Mouse (Mus musculus): Measurements from ENCODE around the gene Slc26a5. TPM values are rescaled to one million over a fixed set of nuclear protein-coding genes. Genes with fewer than 3 reads are reported as not detected.

The Slc26a5 gene
- polyA plus RNA-seq, 1 experiment from 2014 or later: 0.13 TPM

DNA sequence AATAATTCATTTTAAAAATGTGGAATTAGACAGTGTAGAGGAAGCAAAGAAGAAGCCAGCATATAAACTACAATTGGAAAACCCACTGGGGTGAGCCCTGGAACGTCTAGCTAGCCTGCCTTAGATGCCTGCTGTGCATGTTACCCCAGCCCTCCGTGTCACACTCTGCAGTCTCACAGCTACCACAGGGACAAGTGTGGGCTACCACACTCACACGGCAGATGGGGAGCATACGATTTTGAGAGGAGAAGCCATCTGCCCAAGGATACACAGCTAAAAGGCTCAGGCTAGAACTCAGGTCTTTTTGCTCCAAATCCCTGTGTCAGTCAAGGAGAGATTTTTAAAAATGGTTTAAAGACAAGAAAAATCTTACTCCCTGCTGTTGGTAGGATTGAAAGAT, 36.5 kb downstream of the Slc26a5 start:
- WGBS: 52% methylated on average over 4 of the region's 4 CpGs
- Histone ChIP-seq H3K4me2 (ENCODE audit: low read depth, low read length) (no peak overlapping the region), H3K4me3 (ENCODE audit: low read length) (no peak overlapping the region), H3K9me3 (ENCODE audit: control insufficient read depth, low read length) (no peaks in the 10 kb centered on the region), H3K36me3 (ENCODE audit: control insufficient read depth, insufficient read depth, low read length) (no peaks in the 10 kb centered on the region), H3K27me3 (replicated peaks; ENCODE audit: control insufficient read depth, insufficient read depth, low read length) (no peaks in the 10 kb centered on the region), H3K9ac (ENCODE audit: low read depth, low read length) (no peak overlapping the region), H3K4me1 (ENCODE audit: control insufficient read depth, insufficient read depth, low read length) (no peaks in the 10 kb centered on the region), H3K27ac (ENCODE audit: low read length) (no peak overlapping the region)
- no peak for ATAC-seq

DNA sequence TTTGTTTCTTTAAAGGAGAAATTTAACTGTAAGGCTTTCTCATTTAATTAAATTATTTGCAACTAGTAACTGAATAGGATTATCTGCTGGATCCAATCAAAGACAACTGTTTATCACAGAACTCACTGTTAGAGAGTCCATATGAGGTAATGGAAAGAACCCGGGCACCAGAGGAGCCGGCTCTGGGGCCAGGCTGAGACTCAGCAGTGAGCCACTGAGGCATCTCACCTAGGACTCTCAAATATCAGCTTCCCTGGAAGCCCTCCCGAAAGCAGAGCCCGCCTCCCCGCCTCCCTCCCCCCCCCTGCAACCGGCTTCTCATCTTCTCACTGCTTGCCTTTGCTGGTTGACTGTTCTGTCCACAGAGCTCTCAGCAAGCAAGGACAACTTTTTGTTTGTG, 37.8 kb downstream of the Slc26a5 start:
- WGBS: 15% methylated on average over 6 of the region's 6 CpGs
- no peaks in the 10 kb centered on the region for H3K27me3 ChIP-seq (replicated peaks; ENCODE audit: control insufficient read depth, insufficient read depth, low read length)
- no peak overlapping the region for H3K4me3 ChIP-seq (ENCODE audit: low read length)
- H3K4me1 ChIP-seq (ENCODE audit: control insufficient read depth, insufficient read depth, low read length): no peaks in the 10 kb centered on the region
- H3K9me3 ChIP-seq (ENCODE audit: control insufficient read depth, low read length): no peaks in the 10 kb centered on the region
- H3K4me2 ChIP-seq (ENCODE audit: low read depth, low read length): no peak overlapping the region
- H3K36me3 ChIP-seq (ENCODE audit: control insufficient read depth, insufficient read depth, low read length): no peaks in the 10 kb centered on the region
- H3K9ac ChIP-seq (ENCODE audit: low read depth, low read length): no peak overlapping the region
- no peak for ATAC-seq
- no peak overlapping the region for H3K27ac ChIP-seq (ENCODE audit: low read length)

DNA sequence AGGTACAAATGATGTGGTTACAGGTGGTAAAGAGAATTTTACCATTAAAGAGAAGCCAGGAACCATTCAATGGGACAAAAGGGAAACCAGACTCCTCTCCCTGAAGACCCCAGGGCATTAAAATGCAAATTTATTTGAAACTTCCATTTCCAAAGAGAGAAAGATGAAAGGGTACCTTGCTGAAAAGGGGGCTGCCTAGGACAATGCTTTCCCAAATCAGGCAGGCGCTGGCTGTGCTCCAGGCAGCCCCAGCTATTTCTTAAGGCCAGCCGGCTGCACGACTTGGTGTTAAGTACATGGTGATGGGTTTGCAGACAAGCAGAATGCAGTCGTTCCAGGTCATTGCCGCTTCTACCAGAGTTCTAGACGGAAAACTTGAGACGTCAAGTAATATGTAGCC, 39.0 kb downstream of the Slc26a5 start:
- no peaks in the 10 kb centered on the region for H3K27me3 ChIP-seq (replicated peaks; ENCODE audit: control insufficient read depth, insufficient read depth, low read length)
- no peaks in the 10 kb centered on the region for H3K36me3 ChIP-seq (ENCODE audit: control insufficient read depth, insufficient read depth, low read length)
- no peaks in the 10 kb centered on the region for H3K9me3 ChIP-seq (ENCODE audit: control insufficient read depth, low read length)
- no peak for ATAC-seq
- WGBS: 65% methylated on average over 7 of the region's 7 CpGs
- H3K4me1 ChIP-seq (ENCODE audit: control insufficient read depth, insufficient read depth, low read length): no peaks in the 10 kb centered on the region
- H3K4me3 ChIP-seq (ENCODE audit: low read length): no peak overlapping the region
- no peak overlapping the region for H3K9ac ChIP-seq (ENCODE audit: low read depth, low read length)
- H3K4me2 ChIP-seq (ENCODE audit: low read depth, low read length): no peak overlapping the region
- no peak overlapping the region for H3K27ac ChIP-seq (ENCODE audit: low read length)

DNA sequence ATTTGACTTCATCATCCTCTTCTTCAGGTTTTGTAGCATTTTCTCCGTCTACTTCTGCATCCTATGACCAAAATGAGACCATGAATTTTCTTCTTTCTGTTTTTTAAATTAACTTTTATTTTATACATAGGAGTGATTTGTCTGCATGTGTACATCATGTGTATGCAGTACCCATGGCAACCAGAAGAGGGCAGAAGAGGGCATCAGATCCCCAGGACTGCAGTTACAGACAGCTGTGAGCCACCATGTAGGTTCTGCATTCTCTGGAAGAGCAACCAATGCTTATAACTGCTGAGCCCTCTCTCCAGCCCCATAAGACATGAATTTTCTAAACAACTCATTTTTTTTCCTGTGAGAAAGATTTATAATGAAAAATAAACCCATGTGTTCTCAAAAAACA, 51.4 kb downstream of the Slc26a5 start:
- WGBS: 59% methylated on average over 1 of the region's 1 CpGs
- no peak overlapping the region for H3K9ac ChIP-seq (ENCODE audit: low read depth, low read length)
- no peak overlapping the region for H3K4me2 ChIP-seq (ENCODE audit: low read depth, low read length)
- H3K27me3 ChIP-seq (replicated peaks; ENCODE audit: control insufficient read depth, insufficient read depth, low read length): no peaks in the 10 kb centered on the region
- no peak overlapping the region for H3K4me3 ChIP-seq (ENCODE audit: low read length)
- H3K9me3 ChIP-seq (ENCODE audit: control insufficient read depth, low read length): no peaks in the 10 kb centered on the region
- H3K4me1 ChIP-seq (ENCODE audit: control insufficient read depth, insufficient read depth, low read length): no peaks in the 10 kb centered on the region
- no peak for ATAC-seq
- no peaks in the 10 kb centered on the region for H3K36me3 ChIP-seq (ENCODE audit: control insufficient read depth, insufficient read depth, low read length)
- no peak overlapping the region for H3K27ac ChIP-seq (ENCODE audit: low read length)

DNA sequence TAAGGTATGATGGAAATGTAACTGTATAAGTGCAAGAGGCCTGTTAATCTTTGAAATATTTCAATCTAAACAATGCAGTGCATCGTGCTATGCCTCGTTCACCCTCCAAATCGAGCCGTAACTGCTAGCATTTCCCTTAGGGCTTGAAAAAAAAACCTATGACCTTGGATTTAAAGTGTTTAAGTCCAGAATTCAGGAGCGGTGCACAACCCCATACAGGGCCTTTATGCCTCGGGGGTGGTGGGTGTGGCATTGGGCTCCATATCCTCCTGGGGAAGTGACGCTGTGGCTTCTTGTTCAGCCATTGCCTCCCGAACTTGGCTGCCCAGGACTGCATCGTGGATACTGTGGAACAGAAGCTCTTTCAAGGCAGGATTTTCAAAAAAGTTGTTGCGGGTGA, 54.5 kb downstream of the Slc26a5 start:
- H3K27me3 ChIP-seq (replicated peaks; ENCODE audit: control insufficient read depth, insufficient read depth, low read length): no peaks in the 10 kb centered on the region
- ATAC-seq: no peak
- no peak overlapping the region for H3K4me3 ChIP-seq (ENCODE audit: low read length)
- H3K27ac ChIP-seq (ENCODE audit: low read length): no peak overlapping the region
- H3K36me3 ChIP-seq (ENCODE audit: control insufficient read depth, insufficient read depth, low read length): no peaks in the 10 kb centered on the region
- 77% methylated on average over 10 of the region's 10 CpGs for WGBS
- no peak overlapping the region for H3K4me2 ChIP-seq (ENCODE audit: low read depth, low read length)
- H3K9ac ChIP-seq (ENCODE audit: low read depth, low read length): no peak overlapping the region
- H3K9me3 ChIP-seq (ENCODE audit: control insufficient read depth, low read length): no peaks in the 10 kb centered on the region
- no peaks in the 10 kb centered on the region for H3K4me1 ChIP-seq (ENCODE audit: control insufficient read depth, insufficient read depth, low read length)

DNA sequence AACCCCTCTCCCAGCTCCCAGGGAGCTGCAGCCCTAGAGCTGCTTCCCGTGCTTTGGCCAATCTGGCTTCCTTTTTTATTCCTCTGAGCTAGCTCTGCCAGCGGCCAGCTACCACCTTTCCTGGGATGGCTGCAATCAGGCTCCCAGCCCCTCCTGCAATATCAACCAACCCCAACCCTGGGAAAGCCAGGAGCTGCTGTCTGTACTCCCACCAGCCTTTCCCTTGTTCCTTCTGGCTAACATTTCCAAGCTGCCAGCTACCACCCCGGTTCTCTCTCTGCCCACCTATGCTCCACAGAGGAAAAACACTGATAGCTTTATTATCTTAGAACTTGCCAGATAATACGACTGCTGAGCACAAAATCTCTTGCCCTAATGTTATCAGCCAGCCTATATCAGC, 60.6 kb downstream of the Slc26a5 start:
- no peak overlapping the region for H3K9ac ChIP-seq (ENCODE audit: low read depth, low read length)
- H3K4me1 ChIP-seq (ENCODE audit: control insufficient read depth, insufficient read depth, low read length): no peaks in the 10 kb centered on the region
- H3K36me3 ChIP-seq (ENCODE audit: control insufficient read depth, insufficient read depth, low read length): peaks cover 13% of the 10 kb centered on the region
- WGBS: 74% methylated on average over 4 of the region's 4 CpGs
- no peak overlapping the region for H3K4me3 ChIP-seq (ENCODE audit: low read length)
- no peak for ATAC-seq
- H3K9me3 ChIP-seq (ENCODE audit: control insufficient read depth, low read length): no peaks in the 10 kb centered on the region
- H3K4me2 ChIP-seq (ENCODE audit: low read depth, low read length): no peak overlapping the region
- no peak overlapping the region for H3K27ac ChIP-seq (ENCODE audit: low read length)
- no peaks in the 10 kb centered on the region for H3K27me3 ChIP-seq (replicated peaks; ENCODE audit: control insufficient read depth, insufficient read depth, low read length)

DNA sequence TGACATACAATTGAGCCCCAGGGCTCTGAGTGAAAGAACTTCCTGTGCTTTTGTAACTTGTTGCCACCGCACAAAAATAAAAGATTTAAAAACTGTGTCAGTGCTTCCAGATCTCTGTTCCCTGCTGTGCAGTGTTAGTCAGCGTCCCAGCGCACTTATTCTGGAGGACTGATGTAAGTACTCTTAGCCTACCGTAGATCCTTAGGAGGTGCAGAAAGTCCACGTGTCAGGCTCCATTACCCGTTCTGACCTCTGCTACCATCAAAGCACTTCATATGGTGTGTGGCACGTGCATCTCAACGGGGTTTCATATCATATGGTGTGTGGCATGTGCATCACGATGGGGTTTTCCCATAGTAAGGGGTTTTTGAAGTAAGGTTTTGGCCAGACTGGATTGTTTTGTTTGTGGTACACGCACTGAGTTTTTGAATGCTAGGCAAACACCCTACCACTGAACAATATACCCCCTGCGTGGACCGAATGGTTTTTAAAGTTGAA, 61.7 kb downstream of the Slc26a5 start:
- H3K9ac ChIP-seq (ENCODE audit: low read depth, low read length): no peak overlapping the region
- no peak overlapping the region for H3K27ac ChIP-seq (ENCODE audit: low read length)
- H3K27me3 ChIP-seq (replicated peaks; ENCODE audit: control insufficient read depth, insufficient read depth, low read length): no peaks in the 10 kb centered on the region
- H3K4me2 ChIP-seq (ENCODE audit: low read depth, low read length): no peak overlapping the region
- H3K4me1 ChIP-seq (ENCODE audit: control insufficient read depth, insufficient read depth, low read length): no peaks in the 10 kb centered on the region
- H3K4me3 ChIP-seq (ENCODE audit: low read length): no peak overlapping the region
- WGBS: 96% methylated on average over 12 of the region's 12 CpGs
- no peaks in the 10 kb centered on the region for H3K9me3 ChIP-seq (ENCODE audit: control insufficient read depth, low read length)
- peaks cover 17% of the 10 kb centered on the region for H3K36me3 ChIP-seq (ENCODE audit: control insufficient read depth, insufficient read depth, low read length)
- no peak for ATAC-seq

DNA sequence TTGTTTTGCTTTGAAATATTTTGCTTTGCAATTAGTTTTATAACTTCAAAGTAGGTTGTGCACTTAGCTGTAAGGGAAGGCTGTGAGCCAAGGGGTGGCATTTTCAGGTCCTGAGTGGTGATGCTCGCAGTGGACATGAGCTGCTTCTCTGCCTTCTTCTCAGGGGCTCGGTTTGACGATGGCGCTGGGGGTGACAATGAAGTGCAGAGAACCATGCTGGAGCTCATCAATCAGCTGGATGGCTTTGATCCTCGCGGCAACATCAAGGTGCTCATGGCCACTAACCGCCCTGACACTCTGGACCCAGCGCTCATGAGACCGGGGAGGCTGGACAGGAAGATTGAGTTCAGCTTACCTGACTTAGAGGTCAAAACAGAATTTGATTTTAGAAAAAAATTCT, 62.5 kb downstream of the Slc26a5 start:
- no peaks in the 10 kb centered on the region for H3K27me3 ChIP-seq (replicated peaks; ENCODE audit: control insufficient read depth, insufficient read depth, low read length)
- H3K4me1 ChIP-seq (ENCODE audit: control insufficient read depth, insufficient read depth, low read length): no peaks in the 10 kb centered on the region
- no peaks in the 10 kb centered on the region for H3K9me3 ChIP-seq (ENCODE audit: control insufficient read depth, low read length)
- H3K27ac ChIP-seq (ENCODE audit: low read length): no peak overlapping the region
- H3K4me2 ChIP-seq (ENCODE audit: low read depth, low read length): no peak overlapping the region
- peaks cover 17% of the 10 kb centered on the region for H3K36me3 ChIP-seq (ENCODE audit: control insufficient read depth, insufficient read depth, low read length)
- ATAC-seq: no peak
- H3K9ac ChIP-seq (ENCODE audit: low read depth, low read length): no peak overlapping the region
- no peak overlapping the region for H3K4me3 ChIP-seq (ENCODE audit: low read length)
- WGBS: 90% methylated on average over 9 of the region's 9 CpGs

DNA sequence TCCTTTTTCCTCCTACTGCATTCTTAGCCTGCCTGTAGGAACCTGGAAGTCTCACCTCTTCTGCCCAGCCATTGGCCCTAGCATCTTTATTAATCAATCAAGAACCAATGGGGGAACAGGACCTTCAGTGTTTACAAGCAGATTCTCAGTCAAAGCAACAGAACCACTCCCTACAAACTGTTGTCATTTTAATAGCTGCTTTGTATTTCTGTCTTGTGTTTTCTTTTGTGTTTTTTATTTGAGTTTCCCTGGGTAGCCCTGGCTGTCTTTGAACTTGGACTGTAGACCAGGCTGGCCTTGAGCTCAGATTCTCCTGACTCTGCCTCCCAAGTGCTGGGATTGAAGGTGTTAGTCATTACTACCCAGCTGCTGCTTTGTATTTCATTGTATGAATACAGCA, 73.2 kb downstream of the Slc26a5 start:
- H3K4me1 ChIP-seq (ENCODE audit: control insufficient read depth, insufficient read depth, low read length): no peaks in the 10 kb centered on the region; the same call in 1 of the 2 replicates

DNA sequence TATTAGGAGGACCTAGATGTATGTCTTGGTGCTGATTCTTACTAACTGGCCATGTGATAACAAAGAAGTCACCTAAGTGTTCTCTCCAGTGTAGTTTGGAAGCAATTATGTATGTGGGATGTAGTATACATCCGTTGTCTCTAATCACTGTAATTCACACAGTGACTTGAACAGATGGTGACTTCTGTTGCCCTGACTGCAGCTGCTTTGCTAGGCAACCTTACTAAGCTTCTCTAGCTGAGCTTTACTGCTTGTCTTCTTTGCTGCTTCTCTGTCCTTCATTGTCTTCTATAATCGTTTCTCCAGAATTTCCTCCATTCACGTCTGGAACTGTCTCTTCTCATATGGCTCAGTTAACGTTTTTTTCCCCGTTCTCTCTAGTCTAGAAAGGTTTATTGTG, 76.3 kb downstream of the Slc26a5 start:
- Histone ChIP-seq H3K9me3 (ENCODE audit: control insufficient read depth, low read length) (no peaks in the 10 kb centered on the region), H3K4me1 (ENCODE audit: control insufficient read depth, insufficient read depth, low read length) (no peaks in the 10 kb centered on the region; the same call in 1 of the 2 replicates), H3K4me3 (ENCODE audit: low read length) (no peak overlapping the region), H3K36me3 (ENCODE audit: control insufficient read depth, insufficient read depth, low read length) (no peaks in the 10 kb centered on the region), H3K27ac (ENCODE audit: low read length) (no peak overlapping the region), H3K9ac (ENCODE audit: low read depth, low read length) (no peak overlapping the region), H3K27me3 (replicated peaks; ENCODE audit: control insufficient read depth, insufficient read depth, low read length) (no peaks in the 10 kb centered on the region), H3K4me2 (ENCODE audit: low read depth, low read length) (no peak overlapping the region)
- WGBS: 67% methylated on average over 5 of the region's 5 CpGs
- no peak for ATAC-seq

More for the DNA sequence above, 73.2 kb downstream of the Slc26a5 start:
- Histone ChIP-seq H3K9me3 (ENCODE audit: control insufficient read depth, low read length) (no peaks in the 10 kb centered on the region), H3K4me2 (ENCODE audit: low read depth, low read length) (no peak overlapping the region), H3K27ac (ENCODE audit: low read length) (no peak overlapping the region), H3K27me3 (replicated peaks; ENCODE audit: control insufficient read depth, insufficient read depth, low read length) (no peaks in the 10 kb centered on the region), H3K9ac (ENCODE audit: low read depth, low read length) (no peak overlapping the region), H3K4me3 (ENCODE audit: low read length) (no peak overlapping the region), H3K36me3 (ENCODE audit: control insufficient read depth, insufficient read depth, low read length) (peaks cover 8% of the 10 kb centered on the region; the same call in 1 of the 2 replicates)
- ATAC-seq: no peak
